Mouse (Mus musculus) stomach, postnatal 0 days (tissue): ENCODE results near the gene Cmip.

ENCODE experiments used
- CTCF ChIP-seq: IDR thresholded peaks from 2 replicates; pipeline ENCODE4 v1.5.1; 2016; ENCODE audit warnings: antibody characterized with exemption, low read depth, mild to moderate bottlenecking, moderate library complexity
- EP300 ChIP-seq: optimal IDR thresholded peaks from 2 replicates; pipeline ENCODE3; 2016; ENCODE audit warnings: antibody characterized with exemption

DNA sequence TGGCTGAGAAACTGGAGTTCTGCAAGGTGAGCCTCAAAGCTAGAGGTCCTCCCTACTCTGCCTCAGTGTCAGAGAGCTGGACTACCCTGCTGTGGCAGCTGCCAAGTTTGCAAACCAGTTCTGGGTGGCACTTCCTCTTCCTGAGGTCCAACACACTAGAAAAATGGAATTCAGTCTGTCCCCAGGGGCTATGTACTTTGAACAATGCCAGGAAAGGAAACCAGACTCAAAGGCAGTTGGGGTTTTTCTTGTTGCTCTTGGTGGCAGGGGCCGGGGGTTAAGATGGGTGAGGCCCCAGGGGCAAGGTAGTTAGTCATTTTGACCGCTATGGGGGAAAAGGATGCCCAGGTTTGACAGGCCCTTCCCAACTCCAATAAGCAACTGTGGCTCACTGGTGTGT lies 238.0 kb downstream of the Cmip start:
- TF ChIP-seq CTCF = no peak
- TF ChIP-seq EP300 = no peak
